Mouse (Mus musculus): ENCODE results near the gene Psmf1. TPM values are rescaled to one million over a fixed set of nuclear protein-coding genes. Genes with fewer than 3 reads are reported as not detected.

Psmf1 gene
- polyA plus RNA-seq, 1 experiment from 2014 or later = 45.7 TPM

DNA sequence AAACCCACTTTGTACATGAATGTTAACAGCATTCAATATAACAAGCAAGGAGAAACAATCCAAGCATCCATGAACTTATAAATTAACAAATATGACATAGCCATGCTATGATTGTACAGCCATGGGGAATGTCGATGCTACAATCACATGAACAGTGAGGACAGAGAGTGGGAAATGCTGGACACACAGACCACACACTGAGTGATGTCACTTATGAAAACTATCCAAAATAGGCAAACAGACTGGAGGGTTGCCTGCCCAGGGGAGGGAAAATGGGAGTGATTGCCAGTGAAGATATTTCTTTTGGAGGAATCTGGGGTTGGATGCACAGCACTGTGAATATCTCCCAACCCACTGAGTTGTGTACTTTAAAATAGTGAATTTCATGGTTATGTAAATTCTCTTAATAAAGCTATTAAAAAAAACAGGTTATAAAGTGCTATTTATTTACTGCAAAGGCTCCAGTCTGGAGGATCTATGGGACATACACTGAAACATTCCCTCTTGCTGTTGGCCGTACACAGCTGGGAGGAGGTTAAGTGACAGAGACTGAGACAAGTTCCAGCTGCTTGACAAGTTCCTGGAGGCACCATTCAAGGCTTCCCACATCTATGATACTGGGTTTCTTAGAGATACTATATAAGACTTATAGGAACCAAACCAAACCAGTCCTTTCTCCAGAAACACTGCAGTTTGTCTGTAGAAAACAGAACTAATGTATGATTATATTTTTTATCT is 27.5 kb downstream of the Psmf1 start:
- Histone ChIP-seq H3K4me2 (replicated peaks) (no peak overlapping the region), H3K9me3 (no peaks in the 10 kb centered on the region), H3K27me3 (no peaks in the 10 kb centered on the region), H3K9ac (no peak overlapping the region), H3K4me3 (no peak overlapping the region), H3K36me3 (peaks cover 69% of the 10 kb centered on the region), H3K27ac (no peak overlapping the region), H3K4me1 (no peaks in the 10 kb centered on the region)
- WGBS = 93% methylated on average over 2 of the region's 2 CpGs
- ATAC-seq (ENCODE audit: low FRiP score, low read depth) = no peak

DNA sequence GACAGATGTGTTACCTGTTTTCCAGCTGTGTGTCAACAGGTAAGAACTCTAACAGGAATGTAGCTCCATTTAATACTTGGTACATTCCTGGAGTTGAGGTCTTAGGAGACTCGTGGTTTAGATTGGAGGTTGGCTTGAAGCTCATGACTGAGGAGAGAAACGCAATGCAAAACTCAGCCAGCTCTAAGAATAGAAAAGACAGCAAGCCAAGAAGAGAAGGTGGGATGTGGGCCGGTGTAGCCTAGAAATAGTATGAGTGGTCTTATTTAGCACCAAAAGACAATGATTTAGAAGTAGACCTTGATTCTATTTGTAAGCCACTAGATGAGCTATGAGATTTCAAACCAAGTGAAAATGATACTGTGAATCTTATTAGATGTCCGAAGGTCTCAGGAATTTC is 28.5 kb downstream of the Psmf1 start:
- no peak for ATAC-seq (ENCODE audit: low FRiP score, low read depth)
- H3K27ac ChIP-seq = no peak overlapping the region
- no peaks in the 10 kb centered on the region for H3K27me3 ChIP-seq
- H3K4me1 ChIP-seq = no peaks in the 10 kb centered on the region
- no peaks in the 10 kb centered on the region for H3K9me3 ChIP-seq
- H3K9ac ChIP-seq = no peak overlapping the region
- WGBS = 93% methylated on average over 4 of the region's 4 CpGs
- H3K4me3 ChIP-seq = no peak overlapping the region
- H3K36me3 ChIP-seq = peaks cover 60% of the 10 kb centered on the region
- no peak overlapping the region for H3K4me2 ChIP-seq (replicated peaks)

DNA sequence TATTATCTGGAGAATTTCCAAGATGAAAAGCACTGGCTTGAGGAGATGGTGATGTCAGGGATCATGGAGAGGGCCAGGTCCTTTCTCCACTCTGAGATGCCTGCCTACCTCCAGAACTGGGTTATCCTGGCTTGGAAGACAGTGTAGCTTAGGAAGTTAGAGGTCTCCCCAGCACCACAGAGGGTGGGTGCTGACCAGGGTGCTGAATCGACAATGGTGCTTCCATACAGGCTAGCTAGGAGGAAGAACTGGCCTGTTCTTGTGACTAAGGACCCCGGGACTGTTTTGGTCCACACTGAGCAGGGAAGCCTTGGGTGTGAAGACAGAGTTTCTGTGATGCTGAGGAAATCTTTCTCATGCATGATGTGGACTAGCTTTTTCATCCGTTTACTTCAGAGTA is 31.3 kb downstream of the Psmf1 start:
- no peak for ATAC-seq (ENCODE audit: low FRiP score, low read depth)
- H3K9me3 ChIP-seq = no peaks in the 10 kb centered on the region
- no peak overlapping the region for H3K4me3 ChIP-seq

DNA sequence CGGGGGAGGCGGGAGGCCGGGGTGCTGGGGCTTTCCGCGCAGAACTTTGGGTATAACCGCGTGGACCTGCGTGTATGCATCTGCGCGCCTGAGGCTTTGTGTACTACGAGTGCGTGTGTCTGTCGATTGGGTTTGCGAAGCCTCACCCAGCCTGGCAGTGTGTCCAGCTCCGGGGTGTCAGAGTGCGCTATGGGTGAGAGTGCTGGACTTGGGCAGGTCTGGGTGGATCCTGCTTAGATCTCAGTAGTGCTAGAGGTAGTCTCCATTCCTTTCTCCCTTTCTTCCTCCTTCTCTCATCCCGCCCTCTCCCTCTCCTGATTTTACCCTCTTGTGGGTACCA is 41.2 kb downstream of the Psmf1 start:
- peak overlapping the region; percentile 73 for H3K4me3 ChIP-seq
- peaks cover 8% of the 10 kb centered on the region for H3K4me1 ChIP-seq
- no peaks in the 10 kb centered on the region for H3K36me3 ChIP-seq
- H3K27me3 ChIP-seq = peaks cover 55% of the 10 kb centered on the region
- no peaks in the 10 kb centered on the region for H3K9me3 ChIP-seq
- no peak overlapping the region for H3K27ac ChIP-seq
- WGBS = 2% methylated on average over 15 of the region's 17 CpGs
- no peak; the same call in 1 of the 2 replicates for ATAC-seq (ENCODE audit: low FRiP score, low read depth)
- peak overlapping the region; percentile 81 for H3K9ac ChIP-seq
- H3K4me2 ChIP-seq (replicated peaks) = peak overlapping the region; percentile 99

More for the DNA sequence above, 31.3 kb downstream of the Psmf1 start:
- H3K36me3 ChIP-seq = peaks cover 31% of the 10 kb centered on the region
- no peaks in the 10 kb centered on the region for H3K4me1 ChIP-seq
- 35% methylated on average over 3 of the region's 3 CpGs for WGBS
- H3K27me3 ChIP-seq = no peaks in the 10 kb centered on the region
- H3K4me2 ChIP-seq (replicated peaks) = no peak overlapping the region
- no peak overlapping the region for H3K27ac ChIP-seq
- H3K9ac ChIP-seq = no peak overlapping the region

DNA sequence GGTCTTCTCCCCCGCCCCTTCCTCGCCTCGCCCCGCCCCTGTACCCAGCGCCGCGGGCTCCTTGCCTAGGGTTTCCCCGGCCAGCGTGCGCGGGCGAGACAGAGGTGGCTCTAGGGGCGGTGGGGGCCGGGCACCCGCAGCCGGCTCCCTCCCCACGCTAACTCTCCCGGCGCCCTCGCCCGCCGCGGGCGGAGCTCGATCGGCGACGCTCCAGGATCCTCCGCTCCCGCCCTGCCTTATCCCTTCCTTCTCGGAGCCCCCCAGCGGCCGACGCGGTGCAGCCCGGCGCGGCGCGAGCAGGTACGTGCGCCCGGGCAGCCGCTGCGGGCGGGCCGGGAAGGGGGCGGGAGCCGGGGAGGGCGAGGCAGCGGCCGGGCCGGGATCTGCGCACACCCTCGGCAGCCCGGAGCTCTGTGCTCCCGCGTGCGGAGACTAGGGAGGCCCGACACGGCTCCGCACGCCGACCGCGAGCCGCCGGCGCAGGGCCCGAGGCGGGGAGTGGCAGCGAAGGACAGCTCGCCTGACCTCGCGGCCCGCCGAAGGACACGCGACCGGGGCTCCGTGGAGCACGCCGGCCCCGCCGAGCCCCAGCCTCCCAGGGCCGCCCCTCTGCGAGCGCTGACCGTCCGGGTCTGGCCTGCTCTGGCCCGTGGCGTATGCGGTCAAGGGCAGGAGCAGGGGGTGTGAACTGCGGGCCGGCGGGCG is 41.7 kb downstream of the Psmf1 start:
- Histone ChIP-seq H3K4me3 (peak overlapping the region; percentile 73), H3K9me3 (no peaks in the 10 kb centered on the region), H3K27me3 (peaks cover 55% of the 10 kb centered on the region), H3K4me1 (peaks cover 8% of the 10 kb centered on the region), H3K27ac (no peak overlapping the region), H3K36me3 (no peaks in the 10 kb centered on the region), H3K4me2 (replicated peaks) (peak overlapping the region; percentile 99), H3K9ac (peak overlapping the region; percentile 81)
- 0% methylated on average over 61 of the region's 97 CpGs for WGBS
- peak; percentile 87 for ATAC-seq (ENCODE audit: low FRiP score, low read depth)

DNA sequence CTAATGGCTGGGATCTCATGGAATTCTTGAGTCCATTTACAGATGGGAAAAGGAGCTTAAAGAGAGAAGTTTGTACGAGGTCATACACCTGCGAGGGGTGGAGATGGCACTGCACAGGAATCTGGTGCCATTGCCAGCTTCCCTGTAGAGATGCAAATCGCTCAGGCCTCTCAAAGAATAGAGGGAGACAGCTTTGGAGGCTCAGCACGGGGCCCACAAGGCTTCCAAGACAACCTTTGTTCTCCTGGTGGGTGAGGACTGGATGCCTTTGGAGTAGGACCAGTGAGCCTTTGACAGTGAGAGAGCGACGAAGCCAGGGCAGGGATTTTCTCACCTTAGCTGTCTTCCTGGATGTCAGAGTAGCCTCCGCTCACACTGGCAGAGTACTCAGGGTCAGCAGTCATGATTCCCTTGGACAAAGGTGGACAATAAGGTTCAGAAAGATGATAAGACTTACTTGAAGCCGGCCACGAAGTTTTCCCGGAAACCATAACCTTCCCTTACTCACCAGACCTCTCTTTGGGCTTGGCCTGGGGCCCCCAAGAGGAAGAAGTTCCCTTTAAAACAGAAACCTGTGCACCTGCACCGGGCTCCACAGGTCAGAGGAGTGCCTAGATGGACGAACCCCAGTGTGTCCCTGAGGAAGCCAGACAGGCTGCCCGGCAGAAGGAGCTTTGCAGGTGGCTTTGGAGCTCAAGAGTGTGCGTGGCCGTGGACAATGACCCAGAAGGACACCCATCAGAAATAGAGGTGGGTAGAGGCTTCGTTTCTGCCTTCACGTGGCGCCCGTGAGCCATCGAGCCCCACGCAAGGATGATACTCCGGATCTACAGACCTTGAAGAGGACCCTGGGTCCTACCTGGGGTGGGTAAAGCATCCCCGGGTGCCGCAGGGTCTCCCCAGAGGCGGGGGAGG is 42.5 kb downstream of the Psmf1 start, which contains the start of gene Tmem74b:
Gene Tmem74b (plus strand): TSS at position 778 of the 915 bp plus-strand sequence.
- Histone ChIP-seq H3K9me3 (no peaks in the 10 kb centered on the region), H3K36me3 (no peaks in the 10 kb centered on the region), H3K27me3 (peaks cover 55% of the 10 kb centered on the region), H3K27ac (no peak within 1 kb of the TSS), H3K4me3 (peak within 1 kb of the TSS; percentile 73), H3K9ac (peak within 1 kb of the TSS; percentile 81), H3K4me2 (replicated peaks) (peak within 1 kb of the TSS; percentile 99), H3K4me1 (peaks cover 8% of the 10 kb centered on the region)
- 0 out of 2 replicates have a peak, but pooled peaks have one; percentile 1 for ATAC-seq (ENCODE audit: low FRiP score, low read depth)
- WGBS = 5% methylated on average over 24 of the region's 25 CpGs

DNA sequence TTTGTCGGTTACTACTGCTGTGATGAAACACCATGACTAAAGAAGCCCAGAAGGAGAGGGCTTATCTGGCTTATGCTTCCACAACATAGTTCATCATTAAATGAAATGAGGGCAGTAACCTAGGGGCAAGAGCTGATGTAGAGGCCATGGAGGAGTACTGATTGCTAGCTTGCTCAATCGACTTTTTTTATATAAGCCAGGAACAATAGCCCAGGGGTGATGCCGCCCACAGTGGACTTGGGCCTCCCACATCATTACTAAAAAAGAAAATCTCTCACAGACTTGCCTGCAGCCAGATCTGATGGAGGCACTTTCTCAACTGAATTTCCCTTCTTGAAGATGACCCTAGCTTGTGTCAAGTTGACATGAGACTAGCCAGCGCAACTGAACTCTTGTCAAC is 61.0 kb downstream of the Psmf1 start:
- Histone ChIP-seq H3K4me2 (replicated peaks) (no peak overlapping the region), H3K27ac (no peak overlapping the region), H3K9ac (no peak overlapping the region), H3K27me3 (no peaks in the 10 kb centered on the region; the same call in 1 of the 2 replicates), H3K36me3 (no peaks in the 10 kb centered on the region), H3K9me3 (no peaks in the 10 kb centered on the region), H3K4me1 (no peaks in the 10 kb centered on the region), H3K4me3 (no peak overlapping the region)
- ATAC-seq (ENCODE audit: low FRiP score, low read depth) = no peak
- WGBS = 86% methylated on average over 4 of the region's 4 CpGs

DNA sequence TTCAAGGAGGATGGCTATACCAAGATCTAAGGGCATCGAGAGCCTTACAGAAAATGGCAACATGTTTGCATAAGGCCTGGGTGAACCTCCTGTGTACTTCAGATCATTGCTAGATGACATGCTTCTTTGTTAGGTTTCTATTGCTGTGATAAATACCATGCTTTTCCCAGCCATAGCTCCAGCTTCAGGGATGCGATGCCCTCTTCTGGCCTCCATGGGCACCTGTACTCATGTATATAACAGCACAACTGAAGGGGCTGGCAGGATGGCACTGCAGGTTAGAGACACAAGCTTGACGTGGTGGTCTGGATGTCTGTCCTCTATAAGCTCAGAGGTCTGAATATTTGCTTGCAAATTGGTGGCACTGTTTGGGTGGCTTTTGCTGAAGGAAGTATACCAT is 61.6 kb downstream of the Psmf1 start:
- H3K4me1 ChIP-seq = no peaks in the 10 kb centered on the region
- no peaks in the 10 kb centered on the region; the same call in 1 of the 2 replicates for H3K27me3 ChIP-seq
- no peaks in the 10 kb centered on the region for H3K36me3 ChIP-seq
- no peak overlapping the region for H3K4me3 ChIP-seq
- no peaks in the 10 kb centered on the region for H3K9me3 ChIP-seq
- H3K4me2 ChIP-seq (replicated peaks) = no peak overlapping the region
- H3K27ac ChIP-seq = no peak overlapping the region
- 61% methylated on average over 3 of the region's 3 CpGs for WGBS
- no peak overlapping the region for H3K9ac ChIP-seq
- no peak for ATAC-seq (ENCODE audit: low FRiP score, low read depth)

DNA sequence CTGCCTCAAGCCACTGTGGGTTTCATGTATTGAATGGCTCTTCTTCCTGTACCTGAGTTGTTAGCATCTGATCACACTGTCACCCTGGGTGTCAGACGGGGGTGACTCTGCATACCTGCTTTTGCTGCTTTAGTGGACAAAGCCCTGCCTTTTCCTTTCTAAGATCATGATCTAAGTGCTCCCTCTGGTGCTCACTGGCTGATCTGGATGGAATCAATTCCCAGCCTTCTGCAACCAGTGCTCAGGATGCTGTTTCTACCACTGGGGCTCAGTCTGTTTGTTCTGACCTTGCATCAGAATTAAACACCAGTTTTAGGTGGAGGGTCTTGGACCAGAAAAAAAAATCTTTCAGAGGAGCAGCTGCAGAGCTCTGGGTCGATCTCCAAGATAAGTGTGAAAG is 67.8 kb downstream of the Psmf1 start:
- Histone ChIP-seq H3K9me3 (no peaks in the 10 kb centered on the region), H3K4me3 (no peak overlapping the region), H3K36me3 (no peaks in the 10 kb centered on the region), H3K4me2 (replicated peaks) (no peak overlapping the region), H3K9ac (no peak overlapping the region), H3K27me3 (no peaks in the 10 kb centered on the region), H3K4me1 (no peaks in the 10 kb centered on the region), H3K27ac (no peak overlapping the region)
- no peak for ATAC-seq (ENCODE audit: low FRiP score, low read depth)
- WGBS = 65% methylated on average over 2 of the region's 2 CpGs

DNA sequence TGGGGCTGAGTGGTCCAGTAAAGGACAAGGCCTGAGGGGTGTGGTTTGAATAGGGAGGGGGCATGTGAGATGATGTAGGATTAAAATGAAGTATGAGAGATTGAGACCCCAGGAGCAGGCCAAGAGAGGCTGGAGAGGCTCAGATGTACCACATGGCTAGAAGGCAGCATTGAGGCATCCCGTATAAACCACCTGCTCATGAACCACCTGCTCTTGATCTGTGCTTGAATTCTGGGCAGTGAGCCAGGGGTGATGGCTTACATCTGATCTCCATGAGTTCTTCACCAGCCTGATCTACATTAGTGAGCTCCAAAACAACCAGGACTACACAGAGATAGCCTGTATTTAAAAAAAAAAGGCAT is 73.0 kb downstream of the Psmf1 start:
- H3K9me3 ChIP-seq = no peaks in the 10 kb centered on the region
- H3K4me1 ChIP-seq = no peaks in the 10 kb centered on the region
- 43% methylated on average over 1 of the region's 1 CpGs for WGBS
- ATAC-seq (ENCODE audit: low FRiP score, low read depth) = no peak
- no peak overlapping the region for H3K9ac ChIP-seq
- H3K27me3 ChIP-seq = peaks cover 15% of the 10 kb centered on the region
- no peak overlapping the region for H3K4me2 ChIP-seq (replicated peaks)
- no peak overlapping the region for H3K27ac ChIP-seq
- no peaks in the 10 kb centered on the region for H3K36me3 ChIP-seq
- H3K4me3 ChIP-seq = no peak overlapping the region

DNA sequence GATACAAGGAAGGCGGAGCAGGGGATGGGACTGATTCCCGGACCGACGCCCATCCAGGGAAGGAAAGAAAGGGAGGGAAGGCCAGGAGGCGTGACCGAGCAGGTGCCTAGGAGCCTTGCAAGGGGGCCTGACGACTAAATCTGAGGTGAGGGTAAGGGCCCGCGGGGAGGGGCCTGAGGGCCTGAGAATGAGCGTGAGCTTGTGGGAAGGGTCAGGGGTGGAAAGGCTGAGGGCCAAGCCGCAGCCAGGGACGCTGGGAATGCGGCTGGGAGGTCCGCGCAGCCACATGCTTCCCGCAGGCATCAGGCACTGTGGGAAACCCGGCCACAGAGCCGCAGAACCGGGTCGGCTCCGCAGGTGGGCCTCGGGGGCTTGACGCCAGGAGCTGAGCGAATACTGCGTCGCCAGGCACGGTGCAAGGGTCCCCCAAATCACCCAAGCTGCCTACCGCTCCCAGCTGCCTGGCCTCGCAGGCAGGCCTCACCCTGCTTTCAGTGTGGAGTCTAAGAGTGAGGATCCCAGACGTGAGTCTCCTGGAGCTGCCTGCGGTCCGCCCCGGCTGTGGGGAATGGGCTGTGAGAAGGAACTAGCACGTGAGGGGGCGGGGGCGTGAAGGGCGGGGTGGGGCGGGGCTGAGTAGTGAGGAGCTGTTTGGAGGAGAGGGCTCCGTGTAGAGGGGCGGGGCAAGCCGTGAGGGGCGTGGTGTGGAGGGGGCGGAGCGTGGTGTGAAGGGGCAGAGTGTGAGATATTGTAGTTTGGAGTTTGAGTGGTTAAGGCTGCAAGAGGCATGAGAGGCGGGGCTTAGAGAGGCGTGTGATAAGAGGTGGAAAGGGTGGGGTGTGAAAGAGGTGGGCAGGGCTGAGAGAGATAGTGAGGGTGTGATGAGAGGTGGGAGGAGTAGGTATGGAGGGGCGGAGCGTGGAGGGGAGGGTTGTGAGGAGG is 73.7 kb downstream of the Psmf1 start:
- 41% methylated on average over 48 of the region's 48 CpGs for WGBS
- no peak; the same call in 1 of the 2 replicates for ATAC-seq (ENCODE audit: low FRiP score, low read depth)
- H3K4me2 ChIP-seq (replicated peaks) = peak overlapping the region; percentile 28

More for the DNA sequence above, 73.7 kb downstream of the Psmf1 start:
- H3K36me3 ChIP-seq = no peaks in the 10 kb centered on the region
- H3K27ac ChIP-seq = no peak overlapping the region
- no peaks in the 10 kb centered on the region for H3K9me3 ChIP-seq
- peaks cover 15% of the 10 kb centered on the region for H3K27me3 ChIP-seq
- no peaks in the 10 kb centered on the region for H3K4me1 ChIP-seq
- no peak overlapping the region for H3K4me3 ChIP-seq
- no peak overlapping the region for H3K9ac ChIP-seq
